Mouse (Mus musculus): ENCODE results near the gene Fut1. TPM values are rescaled to one million over a fixed set of nuclear protein-coding genes. Genes with fewer than 3 reads are reported as not detected.

The Fut1 gene
- polyA plus RNA-seq, 1 experiment from 2014 or later: not detected

- ATAC-seq (ENCODE audit: low FRiP score) (no peak), DNase-seq (ENCODE audit: low spot score) (no peak)
- Histone ChIP-seq H3K27ac (ENCODE audit: low read depth, low read length) (no peak within 1 kb of the TSS), H3K4me3 (ENCODE audit: low read depth, low read length) (no peak within 1 kb of the TSS), H3K9ac (ENCODE audit: low read depth, low read length) (no peak within 1 kb of the TSS), H3K4me2 (replicated peaks; ENCODE audit: low read depth, low read length) (no peak within 1 kb of the TSS), H3K9me3 (ENCODE audit: control insufficient read depth, low read length) (no peaks in the 10 kb centered on the region), H3K27me3 (ENCODE audit: control insufficient read depth, insufficient read depth, low read length) (no peaks in the 10 kb centered on the region), H3K4me1 (replicated peaks; ENCODE audit: control insufficient read depth, insufficient read depth, low read length) (no peaks in the 10 kb centered on the region), H3K36me3 (ENCODE audit: control insufficient read depth, insufficient read depth, low read length) (no peaks in the 10 kb centered on the region)
- 88% methylated on average over 7 of the region's 7 CpGs for WGBS
Measured at GRCm38 (mm10) chr7:45666161-45666560, 49.1 kb downstream of the Fut1 start, which contains the start of gene Fut2. Fut2 (minus strand) TSS chr7:45666394.

- H3K4me2 ChIP-seq (replicated peaks; ENCODE audit: low read depth, low read length): no peak overlapping the region
- no peak overlapping the region for H3K27ac ChIP-seq (ENCODE audit: low read depth, low read length)
- ATAC-seq (ENCODE audit: low FRiP score) (no peak), DNase-seq (ENCODE audit: low spot score) (no peak)
- H3K4me3 ChIP-seq (ENCODE audit: low read depth, low read length): no peak overlapping the region
- H3K36me3 ChIP-seq (ENCODE audit: control insufficient read depth, insufficient read depth, low read length): no peaks in the 10 kb centered on the region
- H3K9me3 ChIP-seq (ENCODE audit: control insufficient read depth, low read length): no peaks in the 10 kb centered on the region
- no peaks in the 10 kb centered on the region for H3K27me3 ChIP-seq (ENCODE audit: control insufficient read depth, insufficient read depth, low read length)
- H3K9ac ChIP-seq (ENCODE audit: low read depth, low read length): no peak overlapping the region
- WGBS: 71% methylated on average over 14 of the region's 14 CpGs
- H3K4me1 ChIP-seq (replicated peaks; ENCODE audit: control insufficient read depth, insufficient read depth, low read length): no peaks in the 10 kb centered on the region
Measured at GRCm38 (mm10) chr7:45667761-45668160, 50.7 kb downstream of the Fut1 start.

GRCm38 (mm10) chr7:45668921-45669320, 51.8 kb downstream of the Fut1 start:
- Histone ChIP-seq H3K4me2 (replicated peaks; ENCODE audit: low read depth, low read length) (no peak overlapping the region), H3K27me3 (ENCODE audit: control insufficient read depth, insufficient read depth, low read length) (no peaks in the 10 kb centered on the region), H3K9ac (ENCODE audit: low read depth, low read length) (no peak overlapping the region), H3K36me3 (ENCODE audit: control insufficient read depth, insufficient read depth, low read length) (no peaks in the 10 kb centered on the region), H3K4me1 (replicated peaks; ENCODE audit: control insufficient read depth, insufficient read depth, low read length) (no peaks in the 10 kb centered on the region), H3K4me3 (ENCODE audit: low read depth, low read length) (no peak overlapping the region), H3K27ac (ENCODE audit: low read depth, low read length) (no peak overlapping the region), H3K9me3 (ENCODE audit: control insufficient read depth, low read length) (no peaks in the 10 kb centered on the region)
- 95% methylated on average over 9 of the region's 9 CpGs for WGBS
- no peak for DNase-seq (ENCODE audit: low spot score)
- ATAC-seq (ENCODE audit: low FRiP score): no peak

Other genes with a start within 250 kb of the Fut1 start
- gene Lin7b, start 246.7 kb upstream of the Fut1 start, polyA plus RNA-seq (2014; fragmentation: Nextera tagmentation; extraction: Ambion mirVana): 0.92 and 1.7 TPM in 2 replicates
- gene Snrnp70, start 221.5 kb upstream of the Fut1 start, polyA plus RNA-seq (2014; fragmentation: Nextera tagmentation; extraction: Ambion mirVana): 76.5 and 114 TPM in 2 replicates
- gene Kcna7, start 211.6 kb upstream of the Fut1 start, polyA plus RNA-seq (2014; fragmentation: Nextera tagmentation; extraction: Ambion mirVana): 0.11 TPM in 1 of 2 replicates, not detected in the other
- 0.99 and 1.2 TPM in 2 replicates for gene Ntf5, start 203.6 kb upstream of the Fut1 start, polyA plus RNA-seq (2014; fragmentation: Nextera tagmentation; extraction: Ambion mirVana)
- 0.47 TPM in 1 of 2 replicates, not detected in the other for gene Lhb, start 196.5 kb upstream of the Fut1 start, polyA plus RNA-seq (2014; fragmentation: Nextera tagmentation; extraction: Ambion mirVana)
- gene Gys1, start 182.4 kb upstream of the Fut1 start, polyA plus RNA-seq (2014; fragmentation: Nextera tagmentation; extraction: Ambion mirVana): 29.2 and 30.6 TPM in 2 replicates
- 168 and 178 TPM in 2 replicates for gene Ruvbl2, start 179.2 kb upstream of the Fut1 start, polyA plus RNA-seq (2014; fragmentation: Nextera tagmentation; extraction: Ambion mirVana)
- 5,748 and 5,943 TPM in 2 replicates for gene Ftl1, start 157.4 kb upstream of the Fut1 start, polyA plus RNA-seq (2014; fragmentation: Nextera tagmentation; extraction: Ambion mirVana)
- 128 and 196 TPM in 2 replicates for gene Bax, start 150.4 kb upstream of the Fut1 start, polyA plus RNA-seq (2014; fragmentation: Nextera tagmentation; extraction: Ambion mirVana)
- 0.40 and 0.54 TPM in 2 replicates for gene Tulp2, start 135.4 kb upstream of the Fut1 start, polyA plus RNA-seq (2014; fragmentation: Nextera tagmentation; extraction: Ambion mirVana)
- not detected in 2 replicates for gene Gm45808, start 130.5 kb upstream of the Fut1 start, polyA plus RNA-seq (2014; fragmentation: Nextera tagmentation; extraction: Ambion mirVana)
- 2.9 and 4.1 TPM in 2 replicates for gene Dhdh, start 128.5 kb upstream of the Fut1 start, polyA plus RNA-seq (2014; fragmentation: Nextera tagmentation; extraction: Ambion mirVana)
- 88.6 and 92.7 TPM in 2 replicates for gene Nucb1, start 106.9 kb upstream of the Fut1 start, polyA plus RNA-seq (2014; fragmentation: Nextera tagmentation; extraction: Ambion mirVana)
- 15.1 and 15.7 TPM in 2 replicates for gene Ppp1r15a, start 91.0 kb upstream of the Fut1 start, polyA plus RNA-seq (2014; fragmentation: Nextera tagmentation; extraction: Ambion mirVana)
- gene Plekha4, start 91.0 kb upstream of the Fut1 start, polyA plus RNA-seq (2014; fragmentation: Nextera tagmentation; extraction: Ambion mirVana): 2.1 and 2.3 TPM in 2 replicates
- gene Hsd17b14, start 62.4 kb upstream of the Fut1 start, polyA plus RNA-seq (2014; fragmentation: Nextera tagmentation; extraction: Ambion mirVana): 0.45 and 0.46 TPM in 2 replicates
- 26.6 and 31.4 TPM in 2 replicates for gene Bcat2, start 47.1 kb upstream of the Fut1 start, polyA plus RNA-seq (2014; fragmentation: Nextera tagmentation; extraction: Ambion mirVana)
- gene Fgf21, start 1.8 kb upstream of the Fut1 start, polyA plus RNA-seq (2014; fragmentation: Nextera tagmentation; extraction: Ambion mirVana): not detected in 2 replicates
- gene Izumo1, start 4.5 kb downstream of the Fut1 start, polyA plus RNA-seq (2014; fragmentation: Nextera tagmentation; extraction: Ambion mirVana): 0.12 and 0.18 TPM in 2 replicates
- 4.9 and 5.1 TPM in 2 replicates for gene Rasip1, start 10.2 kb downstream of the Fut1 start, polyA plus RNA-seq (2014; fragmentation: Nextera tagmentation; extraction: Ambion mirVana)
- 1.7 and 2.1 TPM in 2 replicates for gene Mamstr, start 22.7 kb downstream of the Fut1 start, polyA plus RNA-seq (2014; fragmentation: Nextera tagmentation; extraction: Ambion mirVana)
- gene Fut2, start 49.1 kb downstream of the Fut1 start, polyA plus RNA-seq (2014; fragmentation: Nextera tagmentation; extraction: Ambion mirVana): 0.06 and 0.27 TPM in 2 replicates
- gene Ntn5, start 66.7 kb downstream of the Fut1 start, polyA plus RNA-seq (2014; fragmentation: Nextera tagmentation; extraction: Ambion mirVana): 0.21 and 0.22 TPM in 2 replicates
- gene Sec1, start 77.1 kb downstream of the Fut1 start, polyA plus RNA-seq (2014; fragmentation: Nextera tagmentation; extraction: Ambion mirVana): 0.29 and 0.75 TPM in 2 replicates
- gene Car11, start 82.6 kb downstream of the Fut1 start, polyA plus RNA-seq (2014; fragmentation: Nextera tagmentation; extraction: Ambion mirVana): 8.8 and 9.9 TPM in 2 replicates
- gene Dbp, start 87.8 kb downstream of the Fut1 start, polyA plus RNA-seq (2014; fragmentation: Nextera tagmentation; extraction: Ambion mirVana): 2.2 and 2.8 TPM in 2 replicates
- gene Rpl18, start 98.2 kb downstream of the Fut1 start, polyA plus RNA-seq (2014; fragmentation: Nextera tagmentation; extraction: Ambion mirVana): 904 and 927 TPM in 2 replicates
- 13.6 and 17.6 TPM in 2 replicates for gene Sphk2, start 100.7 kb downstream of the Fut1 start, polyA plus RNA-seq (2014; fragmentation: Nextera tagmentation; extraction: Ambion mirVana)
- gene Fam83e, start 103.9 kb downstream of the Fut1 start, polyA plus RNA-seq (2014; fragmentation: Nextera tagmentation; extraction: Ambion mirVana): 0.80 TPM in 2 replicates
- not detected in 2 replicates for gene Spaca4, start 108.5 kb downstream of the Fut1 start, polyA plus RNA-seq (2014; fragmentation: Nextera tagmentation; extraction: Ambion mirVana)
- gene Lmtk3, start 166.4 kb downstream of the Fut1 start, polyA plus RNA-seq (2014; fragmentation: Nextera tagmentation; extraction: Ambion mirVana): 6.3 and 9.1 TPM in 2 replicates
- gene Sult2b1, start 167.4 kb downstream of the Fut1 start, polyA plus RNA-seq (2014; fragmentation: Nextera tagmentation; extraction: Ambion mirVana): 1.4 and 1.9 TPM in 2 replicates
- gene Cyth2, start 197.3 kb downstream of the Fut1 start, polyA plus RNA-seq (2014; fragmentation: Nextera tagmentation; extraction: Ambion mirVana): 211 and 248 TPM in 2 replicates
- 0.48 and 0.57 TPM in 2 replicates for gene Kcnj14, start 207.5 kb downstream of the Fut1 start, polyA plus RNA-seq (2014; fragmentation: Nextera tagmentation; extraction: Ambion mirVana)
- 56.7 and 66.0 TPM in 2 replicates for gene Grwd1, start 213.7 kb downstream of the Fut1 start, polyA plus RNA-seq (2014; fragmentation: Nextera tagmentation; extraction: Ambion mirVana)

All from hindbrain, embryonic 11.5 days (tissue).